Mouse (Mus musculus): ENCODE measurements around the gene Dnmt3b.

DNA sequence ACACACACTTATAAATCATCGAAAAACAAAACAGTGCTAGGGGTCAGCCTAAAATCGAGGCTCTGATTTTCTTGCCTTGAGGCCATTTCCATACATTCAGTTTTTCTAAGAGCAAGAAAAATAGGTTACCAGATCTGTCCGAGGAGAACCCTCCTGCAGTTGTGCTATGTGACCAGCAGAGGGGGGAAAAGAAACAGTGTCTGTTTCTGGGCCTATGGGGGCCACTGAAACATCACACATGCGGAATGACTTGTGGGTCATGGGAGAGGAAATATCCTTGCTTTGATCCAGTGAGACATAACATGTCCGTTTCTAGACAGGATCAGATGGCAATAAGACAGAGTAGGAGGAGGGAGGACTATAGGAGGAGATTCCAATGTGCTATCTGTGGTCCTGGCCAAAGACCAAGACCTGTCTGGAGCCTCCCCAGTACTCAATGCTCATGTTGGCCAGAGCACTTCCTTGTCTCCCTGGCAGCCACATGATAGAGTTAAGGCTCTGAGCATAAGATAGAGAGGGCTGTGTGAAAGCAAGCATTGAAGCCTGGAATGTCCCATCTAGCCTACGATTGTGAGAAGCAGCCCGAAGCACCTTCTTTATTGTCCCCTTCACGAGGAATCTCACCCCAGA lies 61.6 kb downstream of the Dnmt3b start:
- peak; percentile 68 for TF ChIP-seq CTCF (IDR thresholded peaks at IDR 0.05; ENCODE audit: extremely low read depth, insufficient read depth, low read length)
- no peak for TF ChIP-seq POLR2A (IDR thresholded peaks at IDR 0.05; ENCODE audit: extremely low read depth, insufficient read depth, low read length)
